In genomic region chr2:160717269-160717668, GRCm38 (mm10) we compare ENCODE assay signal across 8 mouse cellular contexts. TPM values are rescaled to one million over a fixed set of nuclear protein-coding genes. Genes with fewer than 3 reads are reported as not detected.
DNase-seq lines count a peak whose midpoint lies in the region; ATAC-seq and TF ChIP-seq lines count a peak whose summit lies in the region.

No protein-coding gene starts in this region.

- 77% methylated on average over 5 of the region's 5 CpGs for WGBS in kidney, embryonic 14.5 days

- no peak overlapping the region for H3K27ac ChIP-seq in kidney, embryonic 14.5 days (ENCODE audit: low read depth, low read length)

- in situ Hi-C loops in Patski (cut with MboI; ENCODE audit: low pct_unique_long_range_greater_than_20kb), result loop anchor here (5.0 kb wide), 1 partner anchor 170 kb away; no protein-coding TSS in a partner anchor

- H3K9me3 ChIP-seq in kidney, embryonic 14.5 days (ENCODE audit: control insufficient read depth, low read length), result no peaks in the 10 kb centered on the region

- no peak overlapping the region for H3K9ac ChIP-seq in kidney, embryonic 14.5 days (ENCODE audit: low read depth, low read length)

- peak; percentile 81 for TF ChIP-seq CTCF in Patski (IDR thresholded peaks at IDR 0.05)

- H3K27me3 ChIP-seq in kidney, embryonic 14.5 days (ENCODE audit: control insufficient read depth, insufficient read depth, low read length), result no peaks in the 10 kb centered on the region
- no peaks in the 10 kb centered on the region for H3K27me3 ChIP-seq in Patski

- peaks cover 89% of the 10 kb centered on the region for H3K36me3 ChIP-seq in kidney, embryonic 14.5 days (ENCODE audit: control insufficient read depth, insufficient read depth, low read length)

- peak; percentile 61 for DNase-seq in adrenal gland, postnatal 10 days
- DNase-seq in adrenal gland, adult 2 months, result no peak
- peak; percentile 52 for DNase-seq in kidney, postnatal 14 days
- no peak for DNase-seq in Patski (ENCODE audit: low read depth, low spot score)
- DNase-seq in thymus, postnatal 0 days (ENCODE audit: low spot score), result peak; percentile 72
- DNase-seq in ovary, postnatal 36 days (ENCODE audit: low spot score), result no peak

- ATAC-seq in kidney, embryonic 14.5 days (ENCODE audit: low FRiP score, low TSS enrichment), result no peak
- ATAC-seq in Patski, result no peak
- ATAC-seq in granulocyte monocyte progenitor cell, adult 5-6 weeks (replicated peaks; ENCODE audit: poor library complexity, severe bottlenecking), result peak; percentile 80

- H3K4me1 ChIP-seq in kidney, embryonic 14.5 days (ENCODE audit: control insufficient read depth, insufficient read depth, low read length), result no peaks in the 10 kb centered on the region

- POLR2A ChIA-PET in Patski (lab: Charles Lee), result no interaction called here

- CTCF ChIA-PET in Patski (lab: Charles Lee), result interaction anchor here (1.0 to 1.7 kb wide), 4 partner anchors 9 to 168 kb away, joined by 3 to 10 read pairs (median 6); no protein-coding TSS in a partner anchor

- no peak overlapping the region for H3K4me2 ChIP-seq in kidney, embryonic 14.5 days (replicated peaks; ENCODE audit: low read depth, low read length)

- H3K4me3 ChIP-seq in kidney, embryonic 14.5 days (ENCODE audit: low read length), result no peak overlapping the region

RNA-seq across cellular contexts. Expression of gene Plcg1, which starts 13.8 kb away (rescaled TPM):
- 100 to 1,000 TPM in 1 of 2 experiments, 10 to 100 TPM in 1; 72.2 to 109 TPM for total RNA-seq in adrenal gland, postnatal 10 days (2021)
- total RNA-seq in adrenal gland, adult 2 months (2021), result 10 to 100 TPM; 49.1 to 52.3 TPM
- polyA plus RNA-seq in adrenal gland, adult 2 months (2012; rRNA removed), result 28.3 and 61.1 TPM in 2 replicates
- polyA plus RNA-seq in kidney, embryonic 14.5 days (2014; fragmentation: Nextera tagmentation; extraction: Ambion mirVana), result 32.9 and 60.3 TPM in 2 replicates
- polyA plus RNA-seq in Patski (2021), result 75.9 TPM
- 22.9 and 27.0 TPM in 2 replicates for total RNA-seq in granulocyte monocyte progenitor cell, adult 5-6 weeks (2014; fragmentation: Nextera tagmentation)
- 16.5 and 17.8 TPM in 2 replicates for total RNA-seq in granulocyte monocyte progenitor cell, adult 5-6 weeks (2017)
- polyA plus RNA-seq in thymus, postnatal 0 days (2015; fragmentation: Nextera tagmentation; extraction: Ambion mirVana), result 39.5 and 49.3 TPM in 2 replicates

Comparison
In these comparisons a context has a peak if more than half of its experiments do, and no peak if none do; other contexts are left out.
1. DNase-seq: peak in adrenal gland, postnatal 10 days (single experiment), kidney, postnatal 14 days (single experiment) and thymus, postnatal 0 days (single experiment); none in adrenal gland, adult 2 months (single experiment), Patski (single experiment) and ovary, postnatal 36 days (single experiment).